Mouse (Mus musculus): Measurements from ENCODE around the gene AC170998.1. TPM values are rescaled to one million over a fixed set of nuclear protein-coding genes. Genes with fewer than 3 reads are reported as not detected.

AC170998.1 gene
- polyA plus RNA-seq, 1 experiment from 2014 or later, result 1.6 TPM

GRCm38 (mm10) chr17:28736486-28736885, 10.6 kb downstream of the AC170998.1 start:
- no peak for ATAC-seq (replicated peaks; ENCODE audit: insufficient number of reproducible peaks, insufficient read depth, low FRiP score, low read depth)
- WGBS, result 71% methylated on average over 4 of the region's 4 CpGs
- Histone ChIP-seq H3K36me3 (peaks cover 44% of the 10 kb centered on the region), H3K9me3 (replicated peaks) (no peaks in the 10 kb centered on the region), H3K9ac (no peak overlapping the region), H3K4me3 (no peak overlapping the region), H3K4me2 (no peak overlapping the region), H3K27ac (no peak overlapping the region), H3K27me3 (no peaks in the 10 kb centered on the region), H3K4me1 (replicated peaks) (no peaks in the 10 kb centered on the region)

DNA sequence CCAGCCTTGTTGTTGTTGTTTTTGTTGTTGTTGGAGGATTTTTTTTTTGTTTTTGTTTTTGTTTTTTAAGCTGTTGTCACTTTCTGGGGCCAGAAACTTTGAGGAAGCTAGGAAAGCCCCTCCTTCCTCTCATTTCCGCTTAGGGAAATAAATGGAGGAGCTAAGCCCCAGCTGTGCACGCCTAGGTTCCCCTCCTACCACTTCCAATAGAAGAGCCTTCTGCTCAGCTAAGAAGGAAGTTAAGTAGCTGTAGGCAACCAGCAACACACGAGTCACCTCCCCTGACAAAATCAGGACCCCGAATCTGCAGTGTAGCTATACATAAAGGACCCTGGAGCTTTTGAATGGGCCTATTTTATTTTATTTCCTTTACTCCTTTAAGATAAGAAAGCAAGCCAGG, 12.1 kb downstream of the AC170998.1 start:
- H3K9ac ChIP-seq, result no peak overlapping the region
- no peaks in the 10 kb centered on the region for H3K9me3 ChIP-seq (replicated peaks)
- H3K27me3 ChIP-seq, result no peaks in the 10 kb centered on the region
- peaks cover 48% of the 10 kb centered on the region for H3K36me3 ChIP-seq
- no peak for ATAC-seq (replicated peaks; ENCODE audit: insufficient number of reproducible peaks, insufficient read depth, low FRiP score, low read depth)
- no peak overlapping the region for H3K27ac ChIP-seq
- H3K4me2 ChIP-seq, result no peak overlapping the region
- H3K4me1 ChIP-seq (replicated peaks), result no peaks in the 10 kb centered on the region
- WGBS, result 84% methylated on average over 4 of the region's 4 CpGs
- H3K4me3 ChIP-seq, result no peak overlapping the region

GRCm38 (mm10) chr17:28739244-28739643, 13.4 kb downstream of the AC170998.1 start:
- ATAC-seq (replicated peaks; ENCODE audit: insufficient number of reproducible peaks, insufficient read depth, low FRiP score, low read depth), result no peak
- Histone ChIP-seq H3K9me3 (replicated peaks) (no peaks in the 10 kb centered on the region), H3K4me2 (no peak overlapping the region), H3K4me1 (replicated peaks) (no peaks in the 10 kb centered on the region), H3K27ac (no peak overlapping the region), H3K4me3 (no peak overlapping the region), H3K9ac (no peak overlapping the region), H3K27me3 (no peaks in the 10 kb centered on the region), H3K36me3 (peaks cover 57% of the 10 kb centered on the region)
- WGBS, result 93% methylated on average over 6 of the region's 6 CpGs

GRCm38 (mm10) chr17:28743145-28743866, 17.4 kb downstream of the AC170998.1 start:
- WGBS, result 86% methylated on average over 11 of the region's 11 CpGs
- Histone ChIP-seq H3K4me3 (no peak overlapping the region), H3K9me3 (replicated peaks) (no peaks in the 10 kb centered on the region), H3K27ac (no peak overlapping the region), H3K36me3 (peaks cover 89% of the 10 kb centered on the region), H3K9ac (no peak overlapping the region), H3K27me3 (no peaks in the 10 kb centered on the region), H3K4me2 (no peak overlapping the region), H3K4me1 (replicated peaks) (no peaks in the 10 kb centered on the region)
- no peak for ATAC-seq (replicated peaks; ENCODE audit: insufficient number of reproducible peaks, insufficient read depth, low FRiP score, low read depth)

GRCm38 (mm10) chr17:28743916-28744315, 18.0 kb downstream of the AC170998.1 start:
- WGBS, result 91% methylated on average over 9 of the region's 9 CpGs
- H3K36me3 ChIP-seq, result peaks cover 94% of the 10 kb centered on the region
- H3K9me3 ChIP-seq (replicated peaks), result no peaks in the 10 kb centered on the region

DNA sequence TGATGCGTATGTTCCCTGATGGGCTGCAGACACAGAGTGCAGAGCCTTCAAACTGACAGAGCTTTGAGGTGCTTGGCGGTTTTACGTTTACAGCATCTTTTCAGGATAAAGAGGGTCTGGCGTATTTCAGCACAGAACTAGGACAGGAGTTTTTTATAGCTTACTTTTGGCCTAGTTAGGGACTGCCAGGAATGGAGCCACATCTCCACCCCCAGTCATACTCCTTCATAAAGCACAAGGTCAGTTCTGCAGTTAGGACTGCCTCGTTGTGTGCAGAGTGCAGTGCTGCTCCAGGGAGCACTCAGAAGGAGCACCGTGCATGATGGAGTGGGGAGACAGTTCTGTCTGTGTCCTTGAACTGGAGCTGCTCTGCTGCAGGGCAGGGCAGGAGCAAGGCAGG, 19.9 kb downstream of the AC170998.1 start:
- Histone ChIP-seq H3K4me1 (replicated peaks) (no peaks in the 10 kb centered on the region), H3K4me3 (no peak overlapping the region), H3K9me3 (replicated peaks) (no peaks in the 10 kb centered on the region), H3K27ac (no peak overlapping the region), H3K36me3 (peaks cover 81% of the 10 kb centered on the region), H3K27me3 (no peaks in the 10 kb centered on the region), H3K4me2 (no peak overlapping the region), H3K9ac (no peak overlapping the region)
- ATAC-seq (replicated peaks; ENCODE audit: insufficient number of reproducible peaks, insufficient read depth, low FRiP score, low read depth), result no peak
- 65% methylated on average over 6 of the region's 6 CpGs for WGBS

More at GRCm38 (mm10) chr17:28743916-28744315, 18.0 kb downstream of the AC170998.1 start:
- Histone ChIP-seq H3K27me3 (no peaks in the 10 kb centered on the region), H3K27ac (no peak overlapping the region), H3K9ac (no peak overlapping the region), H3K4me2 (no peak overlapping the region), H3K4me3 (no peak overlapping the region), H3K4me1 (replicated peaks) (no peaks in the 10 kb centered on the region)
- no peak for ATAC-seq (replicated peaks; ENCODE audit: insufficient number of reproducible peaks, insufficient read depth, low FRiP score, low read depth)

DNA sequence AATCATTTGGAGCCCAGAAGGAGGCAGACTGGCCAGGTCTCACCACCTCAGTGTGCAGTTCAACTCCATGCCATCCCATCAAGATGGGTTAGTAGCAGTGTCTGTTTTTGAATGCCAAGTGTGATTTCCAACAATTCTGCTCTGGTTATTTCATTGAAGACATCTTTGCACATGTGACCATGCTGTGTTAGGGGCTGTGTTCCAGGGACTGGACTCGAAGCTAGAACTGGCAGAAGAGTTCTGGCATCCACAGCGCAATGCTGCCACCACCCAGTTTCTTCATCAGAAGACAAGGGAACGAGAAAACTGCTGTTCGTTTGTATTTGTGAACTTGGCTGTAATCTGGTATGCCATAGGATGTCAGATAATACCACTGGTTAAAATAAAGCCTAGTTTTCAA, 22.1 kb downstream of the AC170998.1 start:
- no peak for ATAC-seq (replicated peaks; ENCODE audit: insufficient number of reproducible peaks, insufficient read depth, low FRiP score, low read depth)

DNA sequence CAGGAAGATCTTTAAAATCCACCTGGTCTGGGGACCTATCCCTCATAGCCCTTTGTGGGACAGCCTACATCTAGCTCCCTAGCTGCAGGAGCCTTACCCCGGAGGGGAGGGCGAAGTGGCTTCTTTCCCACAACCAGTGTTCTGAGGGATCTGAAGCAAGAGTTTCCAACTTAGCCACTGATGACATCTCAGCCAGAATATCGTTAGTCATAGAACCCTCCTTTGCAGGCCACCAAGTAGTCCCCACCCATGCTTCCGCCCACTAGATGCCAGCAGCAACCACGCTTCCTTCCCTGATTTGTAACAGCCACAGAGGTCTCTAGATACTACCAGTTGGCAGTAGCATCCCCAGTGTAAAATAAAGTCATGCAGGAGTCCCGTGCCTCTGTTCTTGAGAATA, 24.7 kb downstream of the AC170998.1 start:
- no peaks in the 10 kb centered on the region for H3K4me1 ChIP-seq (replicated peaks)
- H3K36me3 ChIP-seq, result peaks cover 34% of the 10 kb centered on the region
- no peak overlapping the region for H3K27ac ChIP-seq
- no peaks in the 10 kb centered on the region for H3K27me3 ChIP-seq
- 59% methylated on average over 6 of the region's 6 CpGs for WGBS
- H3K9me3 ChIP-seq (replicated peaks), result no peaks in the 10 kb centered on the region
- H3K9ac ChIP-seq, result no peak overlapping the region
- H3K4me3 ChIP-seq, result no peak overlapping the region
- ATAC-seq (replicated peaks; ENCODE audit: insufficient number of reproducible peaks, insufficient read depth, low FRiP score, low read depth), result no peak
- no peak overlapping the region for H3K4me2 ChIP-seq

More for the DNA sequence above, 22.1 kb downstream of the AC170998.1 start:
- Histone ChIP-seq H3K4me1 (replicated peaks) (no peaks in the 10 kb centered on the region), H3K27ac (no peak overlapping the region), H3K9me3 (replicated peaks) (no peaks in the 10 kb centered on the region), H3K36me3 (peaks cover 59% of the 10 kb centered on the region), H3K27me3 (no peaks in the 10 kb centered on the region), H3K4me2 (no peak overlapping the region), H3K9ac (no peak overlapping the region), H3K4me3 (no peak overlapping the region)
- 84% methylated on average over 4 of the region's 4 CpGs for WGBS

- no peaks in the 10 kb centered on the region for H3K36me3 ChIP-seq
- no peaks in the 10 kb centered on the region for H3K9me3 ChIP-seq (replicated peaks)
- no peak for ATAC-seq (replicated peaks; ENCODE audit: insufficient number of reproducible peaks, insufficient read depth, low FRiP score, low read depth)
- H3K4me1 ChIP-seq (replicated peaks), result no peaks in the 10 kb centered on the region
- no peak overlapping the region for H3K4me2 ChIP-seq
- H3K27ac ChIP-seq, result no peak overlapping the region
- no peaks in the 10 kb centered on the region for H3K27me3 ChIP-seq
- WGBS, result 65% methylated on average over 5 of the region's 5 CpGs
- H3K4me3 ChIP-seq, result no peak overlapping the region
- H3K9ac ChIP-seq, result no peak overlapping the region
These were observed 30.6 kb downstream of the AC170998.1 start for GRCm38 (mm10) chr17:28756447-28756846.

DNA sequence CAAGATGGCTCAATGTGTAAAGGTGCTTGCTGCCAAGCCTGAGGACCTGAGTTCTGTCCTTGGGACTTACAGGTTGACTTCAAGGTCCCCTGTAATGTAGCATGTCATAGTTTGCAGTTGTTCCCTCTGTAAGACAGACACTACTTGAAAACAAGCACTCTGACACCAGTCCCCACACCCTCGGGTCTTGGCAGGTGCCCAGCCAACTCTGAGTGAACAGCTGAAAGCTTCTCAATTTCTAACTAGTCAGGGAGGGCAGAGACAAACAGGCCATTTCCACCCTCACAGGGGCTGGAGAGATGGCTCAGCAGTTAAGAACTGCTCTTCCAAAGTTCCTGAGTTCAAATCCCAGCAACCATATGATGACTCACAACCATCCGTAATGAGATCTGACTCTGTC, 31.6 kb downstream of the AC170998.1 start:
- Histone ChIP-seq H3K27ac (no peak overlapping the region), H3K4me1 (replicated peaks) (no peaks in the 10 kb centered on the region), H3K4me3 (no peak overlapping the region), H3K4me2 (no peak overlapping the region), H3K9ac (no peak overlapping the region), H3K27me3 (no peaks in the 10 kb centered on the region), H3K9me3 (replicated peaks) (no peaks in the 10 kb centered on the region), H3K36me3 (no peaks in the 10 kb centered on the region)
- no peak for ATAC-seq (replicated peaks; ENCODE audit: insufficient number of reproducible peaks, insufficient read depth, low FRiP score, low read depth)
- WGBS, result 60% methylated on average over 2 of the region's 2 CpGs

GRCm38 (mm10) chr17:28760736-28761312, 34.9 kb downstream of the AC170998.1 start:
- Histone ChIP-seq H3K27ac (no peak overlapping the region), H3K27me3 (no peaks in the 10 kb centered on the region), H3K9ac (no peak overlapping the region), H3K36me3 (no peaks in the 10 kb centered on the region), H3K4me1 (replicated peaks) (no peaks in the 10 kb centered on the region), H3K4me3 (no peak overlapping the region), H3K4me2 (no peak overlapping the region), H3K9me3 (replicated peaks) (no peaks in the 10 kb centered on the region)
- WGBS, result 53% methylated on average over 8 of the region's 8 CpGs
- no peak for ATAC-seq (replicated peaks; ENCODE audit: insufficient number of reproducible peaks, insufficient read depth, low FRiP score, low read depth)

- Histone ChIP-seq H3K4me3 (no peak overlapping the region), H3K27ac (no peak overlapping the region), H3K4me1 (replicated peaks) (no peaks in the 10 kb centered on the region), H3K36me3 (no peaks in the 10 kb centered on the region), H3K4me2 (no peak overlapping the region), H3K9me3 (replicated peaks) (no peaks in the 10 kb centered on the region), H3K27me3 (no peaks in the 10 kb centered on the region; the same call in 1 of the 2 replicates), H3K9ac (no peak overlapping the region)
- no peak for ATAC-seq (replicated peaks; ENCODE audit: insufficient number of reproducible peaks, insufficient read depth, low FRiP score, low read depth)
- 15% methylated on average over 3 of the region's 3 CpGs for WGBS
These were observed 36.0 kb downstream of the AC170998.1 start for GRCm38 (mm10) chr17:28761871-28762270.

All from heart, embryonic 15.5 days (tissue).